Mouse (Mus musculus) thymus, adult 2 months (tissue): ENCODE measurements around the gene Gm10447.

Source experiments
- CTCF ChIP-seq: fragments of 200-500 bp; IDR thresholded peaks from 2 replicates; pipeline ENCODE4 v1.5.1; 2012; ENCODE audit warnings: mild to moderate bottlenecking, control low read depth, low read length, moderate library complexity, borderline replicate concordance; ENCODE audit not compliant: control insufficient read depth, poor library complexity, insufficient read depth; ENCODE audit errors: extremely low read depth
- POLR2A ChIP-seq: fragments of 200-500 bp; IDR thresholded peaks from 2 replicates; pipeline ENCODE4 v1.6.1; 2012; ENCODE audit warnings: mild to moderate bottlenecking, low read length, control low read depth, moderate library complexity; ENCODE audit not compliant: control insufficient read depth, poor library complexity, insufficient read depth; ENCODE audit errors: extremely low read depth

DNA sequence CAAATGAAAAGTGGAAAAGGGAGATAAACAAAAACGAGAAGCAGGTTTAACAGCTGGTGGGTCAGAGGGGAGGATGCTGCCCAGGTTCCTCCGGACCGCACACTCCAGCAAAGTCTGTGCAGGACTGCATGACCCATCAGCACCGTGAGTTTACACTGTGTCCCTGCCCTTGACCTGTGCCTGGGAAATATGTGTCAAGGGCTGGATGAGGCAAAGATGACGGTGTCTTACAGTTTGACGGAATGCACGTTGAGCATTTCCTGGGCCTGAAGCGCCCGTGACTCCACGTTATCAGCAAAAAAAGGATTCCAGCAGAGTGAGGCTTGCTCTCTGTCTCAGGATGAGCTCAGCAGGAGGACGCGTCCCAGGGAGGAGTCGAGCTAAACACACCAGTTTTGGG lies 11.3 kb downstream of the Gm10447 start:
- TF ChIP-seq POLR2A, result no peak
- no peak for TF ChIP-seq CTCF
